Mouse (Mus musculus): ENCODE results near the gene Vasp. TPM values are rescaled to one million over a fixed set of nuclear protein-coding genes. Genes with fewer than 3 reads are reported as not detected.

Vasp gene
- total and polyA plus RNA-seq, 2 experiments from 2014 or later, result 72.2 to 127 TPM

DNA sequence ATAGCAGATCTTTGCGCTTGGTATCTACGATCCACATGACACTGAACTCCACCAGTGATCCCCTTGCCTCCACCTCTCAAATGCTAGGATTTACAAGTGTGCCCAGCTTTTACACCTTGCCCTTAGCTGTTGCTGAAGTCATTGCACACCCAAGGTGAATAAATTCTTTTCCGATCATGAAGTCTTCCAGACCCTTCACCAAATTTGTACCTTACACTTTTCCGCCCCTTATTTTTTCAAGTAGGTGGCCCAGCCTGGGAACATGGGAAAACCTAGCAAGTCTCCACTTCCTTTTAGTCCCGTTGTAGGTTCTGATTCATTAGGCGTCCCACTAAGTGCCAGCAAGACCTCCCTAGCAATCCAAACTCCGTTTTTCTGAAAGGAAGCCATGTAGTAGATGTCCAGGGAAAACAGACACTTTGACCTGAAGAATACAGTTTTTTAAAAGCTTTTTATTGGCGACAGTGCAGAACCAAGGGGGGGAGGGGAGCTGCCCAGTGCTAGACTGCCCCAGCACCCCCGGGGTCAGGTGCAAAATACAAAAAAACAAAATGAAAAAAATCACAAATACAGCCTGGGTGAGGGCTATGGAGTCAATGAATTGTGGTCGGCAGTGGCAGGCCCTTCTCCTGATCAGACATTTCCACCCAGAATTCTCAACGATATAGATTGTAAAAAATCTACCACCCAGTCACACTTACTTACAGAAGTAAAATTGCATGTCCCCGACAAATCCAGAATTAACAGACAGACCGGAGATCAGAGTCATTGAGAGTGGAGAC, 30.8 kb upstream of the Vasp start:
- Histone ChIP-seq H3K27me3 (ENCODE audit: control insufficient read depth, insufficient read depth, low read length) (peaks cover 32% of the 10 kb centered on the region), H3K4me3 (ENCODE audit: low read depth, low read length) (no peak overlapping the region), H3K36me3 (replicated peaks; ENCODE audit: control insufficient read depth, insufficient read depth, low read length) (no peaks in the 10 kb centered on the region), H3K4me2 (ENCODE audit: low read depth, low read length) (no peak overlapping the region), H3K27ac (ENCODE audit: low read depth) (no peak overlapping the region), H3K4me1 (ENCODE audit: control insufficient read depth, insufficient read depth) (peaks cover 14% of the 10 kb centered on the region; the same call in 1 of the 2 replicates), H3K9ac (replicated peaks; ENCODE audit: low read depth, low read length) (no peak overlapping the region), H3K9me3 (replicated peaks; ENCODE audit: control insufficient read depth, low read length) (no peaks in the 10 kb centered on the region)
- 52% methylated on average over 13 of the region's 13 CpGs for WGBS
- DNase-seq (ENCODE audit: low spot score) (no peak), ATAC-seq (ENCODE audit: insufficient read depth, low read depth) (no peak)
- no peak for TF ChIP-seq EP300 (IDR thresholded peaks at IDR 0.05; ENCODE audit: low read depth)

- ATAC-seq (ENCODE audit: insufficient read depth, low read depth) (no peak), DNase-seq (ENCODE audit: low spot score) (no peak)
- WGBS, result 14% methylated on average over 16 of the region's 16 CpGs
- Histone ChIP-seq H3K27ac (ENCODE audit: low read depth) (no peak overlapping the region), H3K4me2 (ENCODE audit: low read depth, low read length) (peak overlapping the region; percentile 50), H3K27me3 (ENCODE audit: control insufficient read depth, insufficient read depth, low read length) (peaks cover 31% of the 10 kb centered on the region), H3K36me3 (replicated peaks; ENCODE audit: control insufficient read depth, insufficient read depth, low read length) (no peaks in the 10 kb centered on the region), H3K4me3 (ENCODE audit: low read depth, low read length) (peak overlapping the region; percentile 47; the same call in 1 of the 2 replicates), H3K9ac (replicated peaks; ENCODE audit: low read depth, low read length) (peak overlapping the region; percentile 48; the same call in 1 of the 2 replicates), H3K9me3 (replicated peaks; ENCODE audit: control insufficient read depth, low read length) (no peaks in the 10 kb centered on the region), H3K4me1 (ENCODE audit: control insufficient read depth, insufficient read depth) (peaks cover 14% of the 10 kb centered on the region; the same call in 1 of the 2 replicates)
- no peak for TF ChIP-seq CTCF (IDR thresholded peaks at IDR 0.05; ENCODE audit: low read depth)
- no peak for TF ChIP-seq EP300 (IDR thresholded peaks at IDR 0.05; ENCODE audit: low read depth)
Measured at GRCm38 (mm10) chr7:19301461-19302263, 30.0 kb upstream of the Vasp start.

- WGBS, result under 1% methylated on average over 29 of the region's 29 CpGs
- ATAC-seq (ENCODE audit: insufficient read depth, low read depth), result peak; percentile 58
Measured at GRCm38 (mm10) chr7:19300501-19301421, 29.1 kb upstream of the Vasp start.

GRCm38 (mm10) chr7:19299194-19299593, 27.6 kb upstream of the Vasp start:
- peak; percentile 71 for TF ChIP-seq CTCF (IDR thresholded peaks at IDR 0.05; ENCODE audit: low read depth)
- TF ChIP-seq EP300 (IDR thresholded peaks at IDR 0.05; ENCODE audit: low read depth), result no peak
- no peak for ATAC-seq (ENCODE audit: insufficient read depth, low read depth)
- H3K27me3 ChIP-seq (ENCODE audit: control insufficient read depth, insufficient read depth, low read length), result 0 out of 2 replicates have a peak, but pooled peaks cover 12% of the 10 kb centered on the region
- no peak for DNase-seq (ENCODE audit: low spot score)
- H3K4me3 ChIP-seq (ENCODE audit: low read depth, low read length), result no peak overlapping the region
- no peaks in the 10 kb centered on the region for H3K36me3 ChIP-seq (replicated peaks; ENCODE audit: control insufficient read depth, insufficient read depth, low read length)
- H3K4me2 ChIP-seq (ENCODE audit: low read depth, low read length), result no peak overlapping the region
- H3K9me3 ChIP-seq (replicated peaks; ENCODE audit: control insufficient read depth, low read length), result no peaks in the 10 kb centered on the region
- no peak overlapping the region for H3K9ac ChIP-seq (replicated peaks; ENCODE audit: low read depth, low read length)
- H3K4me1 ChIP-seq (ENCODE audit: control insufficient read depth, insufficient read depth), result peaks cover 10% of the 10 kb centered on the region; the same call in 1 of the 2 replicates
- WGBS, result 22% methylated on average over 3 of the region's 3 CpGs
- no peak overlapping the region for H3K27ac ChIP-seq (ENCODE audit: low read depth)

More at GRCm38 (mm10) chr7:19300501-19301421, 29.1 kb upstream of the Vasp start:
- H3K36me3 ChIP-seq (replicated peaks; ENCODE audit: control insufficient read depth, insufficient read depth, low read length), result no peaks in the 10 kb centered on the region
- peak; percentile 65 for DNase-seq (ENCODE audit: low spot score)
- H3K4me2 ChIP-seq (ENCODE audit: low read depth, low read length), result peak overlapping the region; percentile 50
- TF ChIP-seq CTCF (IDR thresholded peaks at IDR 0.05; ENCODE audit: low read depth) (peak; percentile 90), EP300 (IDR thresholded peaks at IDR 0.05; ENCODE audit: low read depth) (peak; percentile 76; the same call in 1 of the 2 replicates)
- H3K4me3 ChIP-seq (ENCODE audit: low read depth, low read length), result peak overlapping the region; percentile 47
- peaks cover 22% of the 10 kb centered on the region for H3K27me3 ChIP-seq (ENCODE audit: control insufficient read depth, insufficient read depth, low read length)
- H3K27ac ChIP-seq (ENCODE audit: low read depth), result 0 out of 2 replicates have a peak overlapping the region, but pooled peaks have one; percentile 21
- H3K9ac ChIP-seq (replicated peaks; ENCODE audit: low read depth, low read length), result peak overlapping the region; percentile 48; the same call in 1 of the 2 replicates
- H3K4me1 ChIP-seq (ENCODE audit: control insufficient read depth, insufficient read depth), result peaks cover 14% of the 10 kb centered on the region; the same call in 1 of the 2 replicates
- no peaks in the 10 kb centered on the region for H3K9me3 ChIP-seq (replicated peaks; ENCODE audit: control insufficient read depth, low read length)

Data from heart, postnatal 0 days (tissue).